Mouse (Mus musculus) megakaryocyte progenitor cell, adult 5-6 weeks (primary cell): Measurements from ENCODE around the gene Il18rap. TPM values are rescaled to one million over a fixed set of nuclear protein-coding genes. Genes with fewer than 3 reads are reported as not detected.
A peak's percentile ranks its signal among the peaks of the same experiment; 100 is the strongest.

ENCODE experiments used
- ATAC-seq: replicated peaks from 2 replicates; pipeline ENCODE4 v1.8.0; 2016; ENCODE audit warnings: mild to moderate bottlenecking, moderate TSS enrichment, inconsistent platforms; ENCODE audit not compliant: poor library complexity
- total RNA-seq, 2 experiments: library from RNA; stranded (forward) in 1 of 2; stranded (reverse) in 1 of 2; fragments of 157-497, 149-512 nt in 1 of 2; fragments of 200-1000 nt in 1 of 2; gene quantifications; 2 replicates each; pipeline versions ENCODE4 v1.2.3 to v1.2.4; 2015 to 2017

Gene Il18rap
- total RNA-seq (2015) (11.2 and 11.4 TPM in 2 replicates), total RNA-seq (2017) (9.6 and 10.7 TPM in 2 replicates)

DNA sequence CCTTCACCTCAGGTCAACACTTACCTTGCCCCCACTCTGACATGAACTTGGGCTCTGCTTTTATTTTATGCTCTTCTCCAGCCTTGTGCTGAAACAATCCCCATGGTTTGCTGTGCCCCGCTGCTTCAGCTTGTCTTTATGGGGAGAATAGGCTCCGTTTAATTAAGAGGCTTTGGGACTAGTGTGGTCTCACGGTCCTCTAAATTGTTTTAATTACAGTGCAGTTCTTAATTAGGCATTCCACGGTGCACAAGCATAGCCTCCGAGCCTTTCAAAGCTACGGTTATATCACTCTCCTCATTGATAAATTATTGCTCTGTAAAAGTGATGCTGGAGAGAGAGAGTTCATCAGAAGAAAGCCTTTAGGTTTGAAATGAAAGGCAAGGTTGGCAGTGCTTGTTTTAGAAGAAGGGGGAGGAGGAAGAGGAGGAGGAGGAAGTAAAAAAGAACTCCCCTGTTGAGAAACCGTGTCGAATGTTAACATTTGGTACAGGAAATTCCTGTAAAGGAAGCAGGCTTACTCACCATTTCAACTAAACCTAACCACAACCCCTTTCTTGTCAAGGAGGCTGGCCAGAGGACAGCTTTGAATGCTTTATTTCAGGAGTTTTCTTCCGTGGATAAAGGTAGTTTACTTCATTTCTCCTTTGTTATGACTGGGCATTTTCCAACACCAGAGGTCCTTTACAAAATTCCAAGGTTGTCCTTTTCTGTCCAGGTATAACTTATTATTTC, at the start of gene Il18rap:
Gene Il18rap, plus strand, starts transcription at position 512 of the 735 bp plus-strand sequence.
- ATAC-seq: peak; percentile 92

DNA sequence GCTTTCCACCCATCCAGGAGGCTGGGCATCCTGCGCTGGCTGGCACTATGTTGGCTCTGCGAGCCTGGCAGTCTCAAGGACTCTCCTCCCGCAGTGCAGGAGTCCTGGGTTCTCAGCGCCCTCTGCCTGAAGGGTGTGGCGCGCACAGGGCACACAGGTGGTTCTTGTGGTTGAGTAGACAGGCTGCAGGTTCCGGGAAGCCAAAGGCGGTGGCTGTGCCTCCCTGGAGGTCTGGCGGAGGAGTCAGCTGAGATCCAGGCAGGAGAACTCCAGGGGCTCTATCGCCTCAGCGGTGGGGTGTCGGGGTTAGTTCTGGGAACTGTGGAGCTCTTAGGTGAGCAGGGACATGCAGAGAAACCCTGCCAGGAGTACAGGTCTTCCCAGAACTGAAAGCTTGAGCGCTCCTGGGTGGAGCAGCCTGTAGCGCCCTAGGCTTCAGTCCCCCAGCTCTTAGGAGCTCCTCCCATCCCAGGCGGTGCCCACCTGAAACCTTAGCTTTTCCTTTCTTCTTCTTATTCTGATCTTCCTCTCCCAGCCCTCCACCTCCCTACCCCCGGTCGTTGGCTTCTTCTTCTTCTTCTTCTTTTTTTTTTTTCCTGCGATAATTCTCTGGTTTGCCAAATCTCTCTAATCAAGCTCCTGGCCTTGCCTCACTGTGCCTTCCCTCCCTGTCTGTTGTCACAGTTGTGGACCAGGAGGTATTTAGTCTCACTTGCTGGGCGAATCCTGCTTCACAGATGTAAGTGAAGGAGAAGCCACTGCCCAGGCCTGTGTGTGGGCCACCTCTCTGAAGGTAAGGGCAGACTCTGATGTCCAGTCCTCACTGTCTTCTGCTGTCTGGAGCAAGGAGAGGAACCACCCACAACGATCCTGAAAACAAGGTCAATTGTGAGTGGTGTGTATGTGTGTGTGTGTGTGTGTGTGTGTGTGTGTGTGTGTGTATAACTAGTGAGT, 49.4 kb upstream of the Il18rap start, which contains the start of gene Il18r1:
Gene Il18r1, plus strand, starts transcription at position 76 of the 954 bp plus-strand sequence.
- ATAC-seq: peak; percentile 76

DNA sequence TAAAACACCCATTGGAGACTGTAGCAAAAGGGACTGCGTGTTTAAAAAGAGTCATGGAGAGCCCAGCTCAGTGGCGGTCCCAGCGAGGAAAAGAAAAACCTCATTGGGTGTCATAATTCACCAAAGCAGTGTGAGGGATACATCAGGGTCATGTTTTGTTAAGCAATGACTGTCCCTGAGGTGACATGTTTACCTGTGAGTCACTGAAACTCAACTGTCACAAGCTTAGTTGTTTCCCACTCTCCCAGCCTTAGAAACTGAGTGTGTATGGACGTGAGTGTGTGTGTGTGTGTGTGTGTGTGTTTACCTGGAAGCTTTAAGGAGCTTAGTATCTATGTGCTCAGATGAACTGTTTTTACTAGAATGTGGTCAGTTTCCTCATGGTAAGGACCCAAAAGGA, 47.9 kb upstream of the Il18rap start:
- ATAC-seq: no peak

DNA sequence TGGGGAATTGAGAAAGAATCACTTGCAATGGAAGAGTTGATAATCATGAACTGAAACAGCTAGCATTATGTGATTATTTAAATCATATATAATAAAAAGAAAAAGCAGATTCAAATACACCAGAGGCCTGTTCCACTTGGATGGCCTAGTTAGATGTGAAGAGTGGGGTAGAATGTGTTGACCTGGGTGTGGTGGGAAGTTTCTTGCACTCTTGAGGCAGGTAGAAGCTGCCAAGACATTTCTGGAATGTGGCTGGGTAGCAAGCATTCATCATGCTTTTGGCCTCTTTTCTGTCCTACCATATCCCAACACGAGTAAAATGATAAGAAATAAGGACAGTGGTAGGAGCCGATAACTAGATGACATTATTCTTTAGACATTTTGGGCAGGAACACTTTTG, 46.4 kb upstream of the Il18rap start:
- no peak for ATAC-seq

DNA sequence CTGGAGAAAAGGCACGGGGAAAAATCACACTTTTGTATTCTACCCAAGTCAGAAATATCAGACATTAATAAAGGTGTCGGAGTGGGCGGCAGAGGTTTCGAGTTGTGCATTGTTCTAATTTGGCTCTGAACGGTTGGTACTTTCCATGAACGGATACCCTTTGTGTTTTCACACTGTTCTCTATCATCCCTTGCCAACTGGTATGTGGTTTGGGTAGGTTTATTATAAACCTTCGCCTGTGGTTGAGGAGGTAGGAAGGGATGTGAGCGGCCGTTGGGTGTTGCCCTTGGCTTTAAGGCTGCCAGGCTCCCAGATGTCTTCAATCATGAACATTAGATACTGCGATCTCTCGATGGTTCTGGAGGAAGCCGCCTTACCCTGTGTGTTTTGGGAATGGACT, 45.3 kb upstream of the Il18rap start:
- ATAC-seq: peak; percentile 72

DNA sequence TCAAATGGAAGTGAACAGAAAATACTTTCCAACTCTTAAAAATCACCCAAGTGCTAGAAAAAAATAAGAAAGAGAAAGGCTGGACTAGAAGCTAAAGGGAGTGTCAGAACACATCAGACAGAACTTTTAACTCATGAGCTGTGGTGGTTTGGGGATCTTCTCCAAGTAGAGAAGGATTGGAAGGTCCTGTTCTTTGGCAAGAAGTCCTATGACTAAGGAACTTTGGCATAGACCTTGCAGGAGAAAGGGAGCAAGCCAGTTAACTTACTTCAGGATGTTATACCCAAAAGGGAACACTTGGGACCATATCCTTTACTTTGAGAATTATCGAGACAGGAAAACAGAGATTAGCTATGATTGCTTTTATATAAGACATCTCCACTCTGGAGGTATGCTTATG, 42.8 kb upstream of the Il18rap start:
- ATAC-seq: no peak

DNA sequence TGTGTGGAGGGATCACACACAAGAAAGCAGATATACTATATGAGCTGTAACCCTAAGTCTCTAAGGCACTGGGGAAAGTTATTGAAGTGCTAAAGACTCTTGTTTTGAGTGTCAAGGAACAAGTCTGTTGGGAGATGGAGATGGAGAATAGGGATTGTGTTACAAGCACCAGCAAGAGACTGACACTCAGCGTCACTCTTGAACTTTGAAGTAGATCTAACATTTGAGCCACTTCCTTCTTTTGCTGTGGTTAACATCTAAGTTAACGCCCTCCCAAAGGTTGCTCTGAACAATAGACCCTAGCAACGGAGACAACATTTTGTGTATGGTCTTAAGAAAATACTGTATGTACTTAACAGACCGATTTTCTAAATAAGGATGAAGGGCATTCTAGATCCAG, 41.5 kb upstream of the Il18rap start:
- peak; percentile 48 for ATAC-seq

DNA sequence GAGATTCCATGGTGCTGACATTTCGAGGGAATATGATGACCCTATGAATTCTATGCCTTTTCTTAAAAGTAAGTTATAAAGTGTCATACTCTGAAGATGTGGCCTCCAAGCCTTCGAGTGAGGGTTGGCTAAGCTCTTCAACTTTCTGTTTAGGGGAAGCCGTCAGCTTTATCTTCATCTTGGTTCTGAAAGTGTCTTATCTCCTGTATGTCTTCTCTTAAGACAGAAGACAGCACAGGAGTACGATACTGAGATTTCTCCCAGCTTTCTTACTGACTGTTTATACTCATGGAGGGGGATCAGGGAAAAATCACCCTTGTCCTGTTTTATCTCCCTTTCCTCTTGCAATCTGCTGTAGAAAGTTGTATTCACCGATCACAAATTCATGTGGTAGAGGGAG, 40.8 kb upstream of the Il18rap start:
- no peak for ATAC-seq

DNA sequence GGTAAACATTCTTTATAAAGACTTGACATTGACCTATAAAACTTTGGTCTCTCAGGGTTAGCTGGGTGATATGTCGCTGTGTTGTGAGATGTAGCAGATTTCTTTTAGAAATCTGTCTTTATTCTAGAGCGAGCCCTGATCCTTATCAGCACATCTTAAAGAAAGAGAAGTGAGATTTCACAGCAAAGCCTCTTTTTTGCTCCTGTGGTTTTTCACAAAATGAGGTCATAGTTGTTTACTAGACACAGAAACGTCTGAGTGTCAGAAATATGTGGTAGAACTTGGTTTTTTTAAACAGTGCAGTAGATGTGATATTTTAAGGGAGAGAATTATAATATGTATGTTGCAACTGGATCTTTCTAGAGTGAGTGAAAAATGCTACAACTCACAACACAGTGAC, 39.5 kb upstream of the Il18rap start:
- ATAC-seq: peak; percentile 36

DNA sequence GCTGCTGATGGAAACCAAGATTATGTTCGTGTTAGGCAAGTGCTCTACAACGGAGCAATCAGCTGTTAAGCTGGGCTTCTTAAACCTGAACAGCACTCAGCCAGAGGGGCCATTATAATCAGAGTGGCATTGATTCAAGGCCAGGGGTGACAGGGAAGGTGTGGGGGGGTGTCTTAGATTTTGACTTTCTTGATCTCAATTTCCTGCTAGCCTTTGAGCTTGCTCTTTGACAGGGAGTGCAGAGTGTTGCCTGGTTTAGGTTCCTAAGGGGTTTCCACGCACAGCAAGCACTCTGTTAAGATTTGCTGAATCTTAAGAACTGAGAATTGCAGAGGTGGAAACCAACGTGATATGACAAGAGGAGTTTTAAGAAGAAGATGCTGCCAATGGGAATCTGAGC, 38.4 kb upstream of the Il18rap start:
- ATAC-seq: no peak

DNA sequence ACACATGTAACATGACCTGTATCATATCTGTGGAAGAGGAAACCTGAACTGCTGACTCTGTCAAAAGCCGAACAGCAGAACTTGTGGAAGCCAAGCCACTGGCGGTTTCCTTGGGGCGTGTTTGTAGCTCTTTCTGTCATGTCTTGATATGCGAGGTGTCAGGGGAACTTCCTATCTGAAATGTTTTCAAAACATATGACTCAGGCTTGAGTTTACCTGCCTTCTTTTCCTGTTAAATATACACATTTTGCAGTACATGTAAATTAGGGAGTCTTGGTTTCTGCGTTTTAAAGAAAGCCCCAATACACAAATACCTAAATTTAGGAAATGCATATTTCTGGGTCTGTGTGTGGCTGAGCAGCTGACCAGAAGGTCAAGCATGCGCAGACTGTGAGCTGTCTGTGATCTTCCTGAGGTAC, 35.6 kb upstream of the Il18rap start:
- ATAC-seq: peak; percentile 72

DNA sequence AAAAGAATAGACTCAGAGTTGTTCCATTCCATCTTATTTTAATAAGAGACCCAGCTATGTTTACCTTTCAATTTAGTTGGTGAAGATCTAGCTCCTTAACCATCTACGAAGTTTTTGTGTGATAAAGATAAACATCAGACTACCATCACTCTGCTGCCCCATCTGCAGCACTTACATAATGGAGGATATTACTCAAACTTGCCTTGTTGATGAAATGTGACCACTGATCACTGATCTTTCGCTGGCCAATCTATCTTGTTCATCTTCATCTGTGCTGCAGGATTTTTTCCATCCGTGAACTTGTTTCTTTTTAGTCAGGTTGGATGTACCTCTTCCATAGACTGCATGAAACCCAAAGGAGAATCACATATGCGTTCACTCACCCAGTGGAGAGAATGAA, 20.6 kb upstream of the Il18rap start:
- no peak for ATAC-seq

DNA sequence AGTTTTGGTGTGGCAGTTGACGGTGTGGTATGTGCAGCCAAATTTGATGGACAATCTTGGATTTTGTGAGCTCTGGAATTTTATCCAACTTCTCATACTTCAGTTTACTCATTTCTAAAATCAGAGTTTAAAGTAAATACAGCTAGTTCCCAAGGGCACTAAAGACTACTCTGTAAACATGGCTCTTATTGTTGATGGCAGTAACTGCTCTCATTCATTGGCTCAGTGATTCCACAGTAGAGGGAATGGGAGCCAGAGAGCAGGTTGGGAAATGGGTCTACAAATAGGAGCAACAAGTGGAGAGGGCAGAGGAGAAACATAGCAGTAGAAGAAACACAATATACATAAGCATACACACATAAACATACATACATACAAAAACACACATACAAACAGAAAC, 15.5 kb upstream of the Il18rap start:
- no peak for ATAC-seq

DNA sequence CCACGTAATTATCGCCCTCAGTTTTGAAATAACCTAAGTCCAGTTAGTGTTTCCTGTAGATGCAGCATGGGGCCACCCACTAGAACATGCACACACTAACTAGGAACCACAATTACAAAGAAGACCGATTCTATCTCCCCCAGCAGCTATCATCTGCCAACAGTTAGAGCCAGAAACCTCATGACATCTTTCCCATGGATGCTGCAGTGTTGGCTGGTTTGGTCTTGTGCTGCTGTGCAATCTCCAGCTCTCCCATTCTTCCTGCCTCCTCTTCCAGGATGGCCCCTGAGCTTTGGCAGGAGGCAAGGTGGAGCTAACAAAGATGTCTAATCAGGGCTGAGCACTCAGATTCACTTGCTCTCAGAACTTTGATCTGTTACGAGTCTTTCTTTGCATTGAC, 14.0 kb upstream of the Il18rap start:
- ATAC-seq: peak; percentile 32

DNA sequence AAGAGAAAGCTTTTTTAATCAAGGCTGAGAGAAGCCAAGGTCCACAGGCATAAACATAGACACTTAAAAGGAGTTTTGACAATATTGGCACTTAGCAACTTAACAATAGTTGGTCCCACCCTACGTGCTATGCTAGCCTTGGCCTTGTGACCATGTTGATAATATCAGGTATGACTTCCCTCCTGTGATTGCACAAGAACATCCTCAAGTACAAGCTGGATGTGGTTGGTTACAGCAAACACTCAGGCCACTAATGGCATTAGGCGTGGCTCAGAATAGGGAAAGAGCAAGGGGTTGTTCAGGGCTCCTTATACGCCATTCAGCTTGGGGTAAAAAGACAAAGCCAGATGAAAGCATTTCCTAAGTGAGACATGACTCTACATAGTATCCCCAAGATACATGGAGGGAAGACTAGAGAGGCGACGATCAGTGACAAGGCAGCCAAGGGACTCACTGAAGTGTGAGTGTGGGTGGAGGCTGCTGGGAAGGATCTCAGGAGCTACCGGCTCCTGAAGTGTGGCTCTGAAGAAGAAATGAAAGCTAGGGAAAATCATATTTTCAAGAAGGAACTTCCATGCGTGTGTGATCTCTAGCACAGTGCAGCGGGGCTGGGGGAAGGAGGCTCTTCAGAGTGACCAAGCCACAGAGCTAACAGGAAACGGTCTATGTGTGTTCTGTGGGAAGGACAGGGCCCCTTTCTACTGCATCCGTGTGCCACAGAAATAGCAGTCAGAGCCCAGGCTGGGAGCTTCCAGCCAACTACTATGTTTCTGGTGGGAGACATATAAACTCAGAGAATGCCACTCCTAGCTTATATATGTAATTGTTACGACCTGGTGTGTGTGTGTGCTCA, 13.4 kb upstream of the Il18rap start:
- ATAC-seq: peak; percentile 84

DNA sequence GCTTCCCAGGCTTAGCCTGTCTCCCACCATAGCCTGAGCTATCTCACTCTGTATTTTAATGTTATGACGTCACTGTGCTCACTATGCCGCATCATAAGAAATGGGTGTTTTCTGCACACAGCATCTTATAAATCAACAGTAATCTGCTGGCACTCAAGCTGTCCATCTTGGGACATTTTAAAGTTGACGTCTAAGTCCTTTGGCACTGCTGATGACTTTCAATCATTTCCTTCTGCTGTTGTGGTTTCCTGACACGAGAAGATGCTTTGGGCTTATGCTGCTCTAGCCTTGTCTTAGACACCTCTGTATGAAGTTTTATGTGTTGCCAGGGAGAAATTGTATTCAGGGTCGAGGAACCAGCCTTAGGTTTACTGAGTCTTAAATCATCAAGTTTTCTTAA, 10.6 kb upstream of the Il18rap start:
- no peak for ATAC-seq

DNA sequence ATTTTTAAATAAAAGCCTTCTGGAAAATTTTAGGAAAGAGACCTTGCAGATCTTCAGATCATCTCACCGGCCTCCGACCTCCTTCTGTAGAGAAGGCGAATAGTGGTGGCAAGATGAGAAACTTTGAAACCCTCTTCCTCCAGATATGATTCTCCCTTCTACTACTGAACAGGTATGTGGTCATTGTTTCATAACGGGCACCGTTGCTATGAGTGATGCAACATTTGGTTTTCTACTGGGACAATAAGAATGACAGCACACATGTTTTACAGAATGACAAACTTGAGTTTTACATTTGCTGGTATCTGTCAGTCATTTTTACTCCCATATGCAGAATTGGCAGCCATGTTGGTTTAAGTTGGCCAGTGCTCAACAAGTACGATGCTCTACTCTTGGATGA, 1.2 kb downstream of the Il18rap start:
- peak; percentile 66 for ATAC-seq

DNA sequence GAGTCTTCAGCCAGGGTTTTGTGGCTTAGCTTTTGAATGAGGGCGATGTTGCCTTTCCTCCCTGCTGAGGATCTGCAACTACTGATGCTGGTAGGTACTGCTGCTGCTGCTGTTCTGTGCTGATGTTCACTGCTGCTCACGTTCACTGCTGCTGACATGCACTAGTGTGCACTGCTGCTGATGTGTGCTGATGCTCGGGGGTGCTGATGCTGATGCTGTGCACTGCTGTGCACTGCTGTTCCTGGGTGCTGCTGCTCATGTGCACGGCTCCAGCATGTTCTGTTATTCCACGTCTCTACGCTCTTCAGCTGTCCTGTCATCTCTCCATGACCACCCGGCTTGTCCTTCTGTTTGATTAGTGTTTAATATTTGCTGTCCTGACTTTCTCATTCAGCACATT, 7.8 kb downstream of the Il18rap start:
- no peak for ATAC-seq

DNA sequence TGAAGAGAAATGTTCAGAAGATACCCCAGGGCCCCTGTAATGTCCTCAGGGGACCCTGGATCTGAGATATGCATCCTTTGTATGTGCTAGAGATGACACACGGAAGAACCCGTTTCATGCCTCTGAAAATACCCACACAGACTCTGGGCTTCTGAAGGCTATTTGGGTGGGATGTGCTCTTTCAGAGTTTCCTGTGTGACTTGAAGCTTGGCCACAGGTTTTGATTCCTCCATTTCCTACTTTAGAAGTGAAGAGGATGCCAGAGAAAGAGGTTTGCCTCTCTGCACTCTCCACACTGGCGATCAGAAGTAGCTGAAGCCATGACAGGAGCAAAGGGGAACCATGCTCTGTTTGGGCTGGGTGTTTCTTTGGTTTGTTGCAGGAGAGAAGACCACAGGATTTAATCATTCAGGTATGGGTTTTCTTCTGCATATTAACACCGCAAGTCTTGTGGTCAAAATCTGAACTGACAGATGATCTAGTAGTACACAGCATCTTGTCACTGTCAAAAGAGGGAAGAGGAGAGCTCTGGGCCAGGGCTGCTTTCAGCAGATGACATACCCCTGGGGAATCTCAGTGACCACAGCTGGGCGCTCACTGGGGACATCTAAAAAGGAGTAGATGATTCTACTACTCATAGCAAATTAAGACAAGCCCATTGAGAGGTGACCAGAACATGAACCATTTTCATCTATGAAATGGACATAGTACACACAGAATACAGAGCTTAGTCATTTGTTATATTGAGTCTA, 9.0 kb downstream of the Il18rap start:
- ATAC-seq: no peak

DNA sequence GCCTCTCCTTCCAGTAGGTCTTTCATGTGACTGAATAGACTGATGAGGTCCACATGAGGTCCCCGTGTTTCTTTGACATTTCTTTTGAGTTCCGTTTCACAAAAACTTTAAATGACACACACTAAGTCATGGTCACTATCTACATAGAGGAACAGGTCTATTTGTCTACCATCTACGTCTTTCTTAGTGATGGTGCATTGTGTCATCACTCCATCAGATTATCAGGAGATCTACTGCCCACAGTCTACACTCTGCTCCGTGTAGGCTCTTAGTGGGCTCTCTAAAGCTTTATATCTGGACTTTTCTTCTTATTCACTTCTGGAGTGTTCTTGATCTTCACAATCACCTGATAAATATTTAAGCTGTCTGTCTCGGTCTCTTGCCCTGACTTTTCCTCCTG, 14.1 kb downstream of the Il18rap start:
- ATAC-seq: no peak
